Mouse (Mus musculus): Measurements from ENCODE around the gene Ctnna3.
"Not testable (repeated sequence)": the region's sequence is repeated elsewhere in the genome, so short reads cannot be mapped to it uniquely, and the experiment has no call there.

The Ctnna3 gene

DNA sequence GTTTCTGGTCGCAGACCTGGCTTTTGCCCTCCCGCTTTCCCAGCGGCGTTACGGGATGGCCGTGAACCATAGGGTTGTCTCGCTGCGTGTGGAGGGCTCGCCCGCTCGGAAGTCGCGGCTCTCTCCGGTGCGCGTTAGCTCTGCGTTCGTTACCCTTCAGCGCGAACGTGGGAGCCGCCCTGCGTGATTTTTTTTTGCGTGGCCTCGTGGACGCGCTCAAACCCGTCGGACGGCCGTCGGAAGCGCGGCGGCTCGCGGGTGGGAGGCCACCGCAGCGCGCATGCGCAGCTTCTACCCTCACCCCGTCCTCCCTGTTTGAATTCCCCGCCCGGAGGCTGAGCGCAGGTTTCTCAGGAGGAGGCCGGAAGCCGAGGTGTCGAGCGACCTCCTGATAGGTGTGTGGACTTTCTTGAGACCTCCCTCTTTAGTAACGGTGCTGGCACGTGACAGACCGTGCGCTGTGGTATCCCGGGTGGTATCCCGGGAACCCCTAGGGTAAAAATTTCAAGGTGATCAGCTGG is at the start of gene Ctnna3:
Gene Ctnna3, plus strand, starts transcription at position 314 of the 521 bp plus-strand sequence.
- DNase-seq (ENCODE audit: extremely low read depth, low read depth) = peak; percentile 94

DNA sequence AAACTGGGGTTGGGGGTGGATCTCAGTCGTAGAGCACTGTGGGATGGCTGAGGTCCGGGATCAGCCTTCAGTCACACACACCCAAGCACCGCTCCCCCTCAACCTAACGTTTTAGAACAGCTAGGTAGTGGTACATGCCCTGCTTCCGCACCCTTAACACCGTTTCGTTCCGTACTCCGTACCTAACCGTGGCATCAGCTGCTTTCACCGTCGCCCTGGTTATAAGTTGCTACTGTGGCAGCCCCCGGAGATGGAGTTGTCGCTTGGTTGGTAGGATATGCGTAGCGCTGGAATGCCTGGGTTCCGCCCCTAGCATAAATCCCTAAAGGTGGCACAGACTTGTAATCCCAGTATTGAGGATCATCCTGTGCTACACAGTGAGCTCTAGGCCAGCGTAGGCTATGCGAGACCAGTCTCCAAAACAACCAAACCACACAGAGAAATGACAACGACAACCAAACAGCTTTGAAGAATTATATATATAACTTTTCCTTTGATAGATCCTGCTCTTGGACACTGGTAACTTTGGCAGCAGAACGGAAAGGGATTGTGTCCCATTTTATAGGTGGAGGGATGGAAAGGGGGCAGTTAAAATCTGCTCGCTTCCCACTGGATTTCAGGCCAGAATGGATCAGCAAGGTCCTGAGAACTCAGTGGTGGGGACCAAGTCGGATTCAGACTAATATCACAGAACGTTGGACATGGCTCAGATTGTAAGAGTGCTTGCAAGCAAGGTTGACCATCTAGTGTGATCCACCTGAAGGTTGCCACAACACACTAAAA is 48.2 kb upstream of the Ctnna3 start, which contains the start of gene Sirt1:
Gene Sirt1, minus strand, starts transcription at position 207 of the 783 bp plus-strand sequence.
- no peak for DNase-seq (ENCODE audit: extremely low read depth, low read depth)

DNA sequence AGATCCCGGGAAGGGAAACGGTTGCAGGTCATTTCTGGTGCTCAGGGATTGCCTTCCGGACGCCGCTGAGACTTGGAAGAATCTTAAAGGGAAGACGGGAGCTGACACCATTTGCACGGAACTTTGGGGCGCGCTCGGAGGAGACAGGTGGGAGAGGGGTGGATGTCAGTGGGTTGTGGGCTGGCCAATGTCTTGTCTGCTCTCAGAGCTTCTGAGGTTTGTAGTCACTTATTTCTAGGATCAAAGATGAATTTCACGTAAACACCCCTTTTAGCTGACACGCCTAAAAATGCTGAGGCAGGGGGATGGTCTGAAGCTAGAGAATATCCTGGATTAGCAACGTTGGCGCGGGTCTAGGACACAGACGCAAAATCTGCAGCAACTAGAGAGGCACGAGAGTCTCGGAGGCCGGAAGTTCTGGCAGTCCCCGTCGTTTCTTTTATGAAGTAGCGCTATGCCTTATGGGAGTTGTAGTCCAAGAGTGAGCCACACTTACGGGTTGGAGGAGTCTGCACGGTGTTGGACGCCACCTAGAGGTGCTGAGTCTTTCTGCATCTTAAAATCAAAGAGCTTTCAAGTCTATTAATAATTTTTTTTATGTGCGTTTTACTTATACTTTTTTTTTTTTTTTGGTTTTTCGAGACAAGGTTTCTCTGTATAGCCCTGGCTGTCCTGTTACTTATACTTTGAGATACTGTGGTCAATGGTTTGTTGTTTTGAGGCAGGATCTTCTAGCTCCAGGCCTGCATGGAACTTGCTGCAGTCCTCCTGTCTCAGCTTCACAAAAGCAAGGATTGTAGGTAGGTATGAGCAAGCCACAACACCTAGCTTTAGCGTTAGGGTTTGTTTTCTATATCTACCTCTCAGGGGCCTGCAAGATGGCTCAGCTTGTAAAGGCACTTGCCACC is 47.3 kb upstream of the Ctnna3 start, which contains the start of gene Dnajc12:
Gene Dnajc12, plus strand, starts transcription at position 72 of the 908 bp plus-strand sequence.
- DNase-seq (ENCODE audit: extremely low read depth, low read depth) = peak; percentile 97

DNA sequence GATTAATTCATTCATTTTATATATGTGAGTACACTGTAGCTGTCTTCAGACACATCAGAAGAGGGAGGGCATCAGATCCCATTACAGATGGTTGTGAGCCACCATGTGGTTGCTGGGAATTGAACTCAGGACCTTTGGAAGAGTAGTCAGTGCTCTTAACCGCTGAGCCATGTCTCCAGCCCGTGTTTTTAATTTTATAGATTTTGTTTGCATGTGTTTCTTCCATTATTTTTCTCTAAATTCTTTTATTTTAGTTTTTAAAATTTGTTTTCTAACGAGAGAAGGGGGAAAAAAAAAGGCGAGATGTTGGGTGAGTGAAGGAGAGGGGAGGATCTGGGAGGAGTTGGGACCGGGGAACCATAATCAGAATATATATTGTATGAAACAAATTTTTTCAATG is 44.0 kb upstream of the Ctnna3 start:
- DNase-seq (ENCODE audit: extremely low read depth, low read depth) = not testable (repeated sequence)

DNA sequence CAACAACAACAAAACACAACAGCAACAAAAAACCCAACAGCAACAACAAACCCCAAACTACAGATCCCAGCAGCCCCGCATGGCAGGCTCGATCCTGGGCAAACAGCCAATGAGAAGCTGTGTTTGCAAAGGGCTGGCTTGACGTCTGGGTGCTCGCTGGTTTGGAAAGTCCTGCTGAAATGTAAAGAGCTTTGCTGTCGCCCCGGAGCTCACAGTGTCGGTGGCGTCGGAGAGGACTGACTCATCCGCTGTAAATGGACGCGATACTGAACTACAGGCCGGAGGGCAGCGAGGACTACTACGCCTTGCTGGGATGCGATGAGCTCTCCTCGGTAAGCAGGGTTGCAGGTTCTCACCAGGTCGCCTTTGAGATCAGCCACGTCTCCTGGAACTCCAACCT is 43.5 kb upstream of the Ctnna3 start:
- peak; percentile 88 for DNase-seq (ENCODE audit: extremely low read depth, low read depth)

DNA sequence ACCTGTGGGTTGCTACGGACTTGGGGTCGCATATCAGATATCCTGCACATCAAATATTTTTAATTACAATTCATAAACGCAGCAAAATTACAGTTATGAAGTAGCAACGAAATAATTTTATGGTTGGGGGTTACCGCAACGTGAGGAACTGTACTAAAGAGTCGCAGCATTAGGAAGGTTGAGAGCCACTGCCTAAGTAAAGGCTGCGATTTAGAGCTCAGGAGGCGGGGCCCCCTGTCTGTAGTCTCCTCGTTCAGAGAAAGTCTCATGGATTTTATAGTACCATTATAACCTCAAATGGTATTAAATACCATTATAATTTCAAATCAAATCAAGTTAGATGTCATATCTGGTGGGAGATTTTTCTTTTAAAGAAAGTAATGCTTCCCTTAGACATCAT is 42.9 kb upstream of the Ctnna3 start:
- DNase-seq (ENCODE audit: extremely low read depth, low read depth) = peak; percentile 33

DNA sequence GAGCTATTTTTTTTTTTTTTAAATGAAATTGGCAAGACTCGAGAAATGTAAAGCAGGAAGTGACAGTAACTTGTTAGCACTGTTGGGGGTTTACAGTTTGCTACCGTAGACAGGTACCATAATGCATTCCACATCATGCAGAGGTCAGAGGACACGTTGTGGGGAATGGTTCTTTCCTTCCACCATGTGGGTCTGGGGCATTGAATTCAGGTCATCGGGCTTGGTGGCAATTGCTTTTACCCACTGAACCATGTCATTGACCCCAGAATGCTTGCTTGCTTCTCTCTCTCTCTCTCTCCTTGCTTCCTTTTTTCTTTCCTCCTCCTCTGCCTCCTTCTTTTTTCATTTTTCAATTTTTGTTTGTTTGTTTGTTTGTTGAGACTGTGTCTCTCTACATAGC is 41.0 kb upstream of the Ctnna3 start:
- no peak for DNase-seq (ENCODE audit: extremely low read depth, low read depth)

DNA sequence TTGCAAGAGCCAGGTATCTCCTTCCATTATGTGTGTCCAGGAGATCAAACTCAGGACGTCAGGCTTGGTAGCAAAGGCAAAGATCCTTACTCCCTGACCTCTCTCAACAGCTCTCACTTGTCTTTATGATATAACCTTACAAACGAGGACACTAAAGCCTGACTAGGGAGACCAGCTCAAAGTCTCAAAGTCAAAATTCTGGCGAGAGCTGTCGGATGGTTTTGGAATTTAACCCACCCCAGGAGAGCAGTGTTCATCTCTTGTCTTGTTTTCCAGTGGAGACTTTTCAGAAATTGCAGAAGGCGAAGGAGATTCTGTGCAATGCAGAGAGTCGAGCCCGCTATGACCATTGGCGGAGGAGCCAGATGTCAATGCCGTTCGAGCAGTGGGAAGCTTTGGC is 32.9 kb upstream of the Ctnna3 start:
- DNase-seq (ENCODE audit: extremely low read depth, low read depth) = no peak

DNA sequence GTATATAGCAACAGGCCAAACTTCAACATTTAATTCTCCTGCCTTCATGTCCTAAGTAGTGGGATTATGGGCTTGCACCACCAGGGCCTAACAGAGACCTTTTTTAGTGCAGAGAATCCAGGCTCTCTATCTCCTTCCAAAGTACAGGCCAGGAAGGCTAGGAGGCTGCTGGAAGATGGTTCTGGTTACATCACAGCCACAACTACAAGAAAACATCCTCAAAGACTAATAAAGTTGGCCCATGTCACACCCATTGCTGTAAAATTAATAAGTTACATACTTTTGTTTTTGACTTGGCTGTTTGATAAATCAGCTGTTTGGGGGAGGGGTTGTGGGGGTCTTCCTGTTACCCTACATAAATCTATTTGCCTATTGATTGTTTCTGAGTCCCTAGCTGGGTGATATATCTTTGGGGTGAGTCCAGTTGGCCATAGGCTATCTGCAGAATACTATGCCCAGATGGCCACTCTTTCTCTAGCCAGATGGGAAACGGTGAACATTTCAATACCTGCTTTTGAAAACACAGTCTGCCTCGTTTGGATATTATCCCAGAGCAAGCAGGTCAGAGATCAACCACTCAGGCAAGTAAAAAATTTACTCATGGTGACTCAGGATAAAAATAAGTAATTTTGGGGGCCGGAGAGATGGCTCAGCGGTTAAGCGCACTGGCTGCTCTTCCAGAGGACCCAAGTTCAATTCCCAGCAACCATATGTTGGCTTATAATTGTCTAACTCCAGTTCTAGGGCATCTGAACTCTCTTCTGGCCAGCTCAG is 27.0 kb upstream of the Ctnna3 start:
- no peak for DNase-seq (ENCODE audit: extremely low read depth, low read depth)

DNA sequence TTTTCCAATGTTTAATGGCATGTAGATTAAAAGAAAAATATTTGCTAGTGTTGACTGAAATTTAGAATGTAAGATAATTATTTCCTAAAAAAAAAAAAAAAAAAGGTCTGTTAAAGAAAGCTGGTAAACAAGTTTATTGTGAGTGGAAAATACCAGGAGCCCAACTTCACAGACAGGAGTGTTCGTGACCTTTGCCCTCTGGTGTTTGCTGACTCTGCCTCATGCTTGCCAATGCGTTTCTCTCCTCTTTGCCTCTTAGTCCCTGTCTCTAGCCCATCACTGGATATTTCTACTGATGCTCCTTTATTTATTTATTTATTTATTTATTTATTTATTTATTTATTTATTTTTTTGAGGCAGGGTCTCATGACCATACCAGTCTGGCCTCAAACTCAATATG is 26.3 kb upstream of the Ctnna3 start:
- no peak for DNase-seq (ENCODE audit: extremely low read depth, low read depth)

DNA sequence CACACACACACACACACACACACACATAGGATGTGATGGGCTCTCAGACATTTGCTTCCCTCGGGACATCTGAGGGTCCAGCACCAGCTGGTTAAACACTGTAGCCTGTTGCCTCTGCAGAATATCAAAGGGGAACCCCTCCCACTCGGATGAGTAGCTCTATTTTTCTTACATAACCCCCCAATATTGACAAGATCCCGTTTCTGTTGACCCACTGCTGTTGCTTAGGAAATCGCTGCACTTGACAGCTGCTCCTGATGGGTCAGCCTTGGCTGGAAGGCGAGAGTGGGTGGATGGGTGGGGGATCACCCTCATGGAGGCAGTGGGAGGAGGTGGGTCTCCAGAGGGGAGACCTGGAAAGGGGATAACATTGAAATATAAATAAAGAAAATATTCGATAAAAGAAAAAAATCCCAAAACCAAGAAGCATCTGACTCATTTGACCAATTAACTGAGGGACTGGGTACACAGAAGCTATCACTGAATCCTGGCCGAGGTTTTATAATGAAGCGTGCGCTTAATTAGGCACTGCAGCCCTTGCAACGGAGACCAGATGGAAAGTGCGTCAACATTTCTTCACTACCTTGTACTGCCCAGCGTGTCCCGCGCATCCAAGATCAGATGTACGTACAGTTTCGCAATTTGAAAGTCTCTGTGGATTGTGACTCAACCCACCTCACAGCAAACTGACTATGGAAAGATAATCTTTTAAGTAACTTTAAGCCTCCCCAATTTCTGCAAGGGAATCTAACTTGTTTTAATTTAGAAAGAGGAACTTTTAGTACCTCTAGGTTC is 19.5 kb upstream of the Ctnna3 start:
- DNase-seq (ENCODE audit: extremely low read depth, low read depth) = no peak

DNA sequence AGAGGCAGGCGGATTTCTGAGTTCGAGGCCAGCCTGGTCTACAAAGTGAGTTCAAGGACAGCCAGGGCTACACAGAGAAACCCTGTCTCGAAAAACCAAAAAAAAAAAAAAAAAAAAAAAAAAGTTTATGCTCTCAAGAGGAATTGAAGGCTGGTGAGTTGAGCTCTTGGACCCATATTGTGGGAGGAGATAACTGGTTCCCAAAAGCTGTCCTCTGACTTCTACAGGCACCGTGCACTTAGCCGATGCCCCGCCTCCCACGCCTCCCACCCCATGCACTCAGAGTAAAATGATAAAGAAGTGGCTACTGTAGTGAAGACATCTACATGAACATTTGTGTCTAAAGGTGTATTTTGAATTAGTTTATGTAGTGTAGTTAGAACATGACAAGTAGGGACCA is 18.2 kb upstream of the Ctnna3 start:
- peak; percentile 61 for DNase-seq (ENCODE audit: extremely low read depth, low read depth)

DNA sequence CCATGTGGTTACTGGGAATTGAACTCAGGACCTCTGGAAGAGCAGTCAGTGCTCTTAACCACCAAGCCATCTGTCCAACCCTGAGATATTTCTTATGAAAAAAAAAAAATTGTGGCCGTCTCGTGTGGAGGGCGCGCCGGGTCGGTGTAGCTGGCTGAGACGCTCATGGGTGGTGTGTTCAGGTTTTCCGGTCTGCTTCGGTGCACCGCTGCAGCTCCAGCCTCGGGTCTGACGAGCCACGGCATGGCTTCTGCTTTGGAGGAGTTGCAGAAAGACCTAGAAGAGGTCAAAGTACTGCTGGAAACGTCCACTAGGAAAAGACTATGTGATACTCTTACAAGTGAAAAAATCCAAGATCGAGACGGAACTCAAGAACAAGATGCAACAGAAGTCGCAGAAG is 17.1 kb upstream of the Ctnna3 start:
- DNase-seq (ENCODE audit: extremely low read depth, low read depth) = no peak

DNA sequence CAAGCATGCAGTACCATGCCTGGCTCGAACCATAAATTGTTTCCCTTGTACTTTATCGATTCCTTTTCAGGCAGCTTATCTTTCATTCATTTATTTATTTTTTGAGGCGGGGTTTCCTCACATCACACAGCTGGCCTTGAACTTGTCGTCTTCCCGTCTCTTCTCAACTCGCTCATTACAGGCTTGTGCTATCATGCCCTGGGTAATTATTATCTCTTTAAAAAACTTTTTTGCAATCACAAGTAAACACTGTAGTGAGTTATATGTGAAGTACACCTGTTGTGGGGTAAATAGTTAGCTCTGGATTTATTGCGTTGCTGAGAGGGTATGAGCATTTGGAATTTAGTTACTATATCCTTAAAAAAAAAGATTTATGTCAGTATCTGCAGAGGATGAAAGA is 14.6 kb upstream of the Ctnna3 start:
- DNase-seq (ENCODE audit: extremely low read depth, low read depth) = no peak

DNA sequence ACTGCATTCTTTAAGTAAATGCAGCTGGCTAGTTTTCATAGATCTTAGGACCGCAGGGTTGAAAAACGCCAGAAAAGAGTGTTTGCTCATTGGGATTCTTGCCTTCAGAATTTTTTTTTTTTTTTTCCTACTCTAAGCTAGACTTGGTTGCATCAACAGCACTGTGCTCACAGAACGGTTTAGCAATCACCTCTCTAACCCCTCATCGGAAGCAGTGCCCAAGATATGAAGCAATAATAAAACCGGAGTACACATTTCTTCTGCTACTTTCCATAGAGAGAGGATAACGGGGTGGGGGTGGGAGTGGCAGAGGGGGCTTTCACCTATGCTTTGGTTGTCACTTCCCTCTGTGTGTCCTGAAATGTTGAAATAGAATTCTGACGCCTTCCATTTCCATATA is 14.0 kb upstream of the Ctnna3 start:
- no peak for DNase-seq (ENCODE audit: extremely low read depth, low read depth)

DNA sequence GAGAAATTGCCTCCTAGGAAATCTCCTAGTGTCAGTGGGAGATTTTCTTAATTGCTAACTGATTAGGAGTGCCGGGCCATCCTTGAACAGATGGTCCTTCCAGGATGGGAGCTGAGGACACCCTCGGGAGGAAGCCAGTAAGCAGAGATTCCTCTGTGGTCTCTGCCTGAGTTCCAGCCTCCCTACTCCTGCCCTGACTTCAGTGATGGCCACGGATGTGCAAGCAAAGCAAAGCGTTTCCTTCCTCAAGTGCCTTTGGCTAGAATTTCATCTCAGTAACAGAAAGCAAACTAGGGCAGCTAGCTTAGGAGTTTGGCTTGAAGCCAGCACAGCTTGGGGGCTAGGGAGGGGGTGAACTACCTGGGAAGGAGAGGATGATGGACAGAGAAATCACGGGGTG is 12.8 kb upstream of the Ctnna3 start:
- no peak for DNase-seq (ENCODE audit: extremely low read depth, low read depth)

DNA sequence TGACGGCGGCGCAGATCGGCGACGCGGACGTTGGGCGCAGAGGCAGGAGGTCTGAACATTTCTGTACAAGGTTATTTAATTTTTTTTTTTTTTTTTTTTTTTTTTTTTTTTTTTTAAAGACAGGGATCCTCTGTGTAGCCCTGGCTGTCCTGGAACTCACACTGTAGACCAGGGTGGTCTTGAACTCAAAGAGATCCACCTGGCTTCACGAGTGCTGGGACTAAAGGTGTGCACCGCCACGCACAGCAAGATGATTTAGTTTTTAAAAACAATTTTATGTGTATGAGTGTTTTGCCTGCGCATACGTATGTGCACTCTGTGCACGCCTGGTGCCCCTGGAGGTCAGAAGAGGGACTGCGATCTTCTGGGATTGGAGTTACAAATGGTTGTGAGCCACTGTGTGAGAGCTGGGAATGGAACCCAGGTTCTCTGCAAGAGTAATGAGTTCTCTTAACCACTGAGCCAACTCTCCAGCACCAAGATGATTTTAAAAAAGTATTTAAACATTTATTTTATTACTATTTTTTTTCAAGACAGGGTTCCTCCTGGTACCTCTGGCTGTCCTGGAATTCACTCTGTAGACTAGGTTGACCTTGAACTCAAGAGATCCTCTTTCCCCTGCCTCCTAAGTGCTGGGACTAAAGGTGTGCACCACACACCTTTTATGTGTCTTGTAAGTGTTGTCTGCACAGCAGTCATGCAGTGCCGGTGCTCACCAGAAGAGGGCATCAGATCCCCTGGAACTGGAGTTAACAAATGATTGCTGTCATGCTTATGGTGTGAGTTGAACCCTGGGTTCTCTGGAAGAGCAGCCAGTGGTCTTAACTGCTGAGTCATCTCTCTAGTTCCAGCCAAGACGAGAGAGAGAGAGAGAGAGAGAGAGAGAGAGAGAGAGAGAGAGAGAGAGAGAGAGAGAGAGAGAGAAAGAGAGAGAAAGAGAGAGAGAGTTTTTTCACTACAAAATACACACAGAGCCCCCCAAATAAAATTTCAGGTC is 7.9 kb upstream of the Ctnna3 start, which contains the start of gene Gm7075:
Gene Gm7075, minus strand, starts transcription at position 51 of the 997 bp plus-strand sequence.
- DNase-seq (ENCODE audit: extremely low read depth, low read depth) = peak; percentile 77

DNA sequence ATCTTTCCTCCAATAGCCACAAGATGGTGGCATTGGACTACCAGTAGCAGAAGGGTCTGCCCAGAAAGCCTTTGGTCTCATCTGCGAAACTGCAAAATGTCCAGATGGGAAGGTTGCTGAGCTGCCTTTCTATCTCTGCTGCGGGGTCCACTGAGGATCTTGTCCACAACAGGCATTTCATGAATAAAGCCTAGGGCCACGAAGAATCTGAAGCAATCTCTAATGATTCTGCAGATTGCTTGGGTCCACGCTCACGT is 7.2 kb upstream of the Ctnna3 start:
- peak; percentile 43 for DNase-seq (ENCODE audit: extremely low read depth, low read depth)

Data from MEL-GATA-1-ER (cell line).